Mouse (Mus musculus): ENCODE data around the gene Itpr1. TPM values are rescaled to one million over a fixed set of nuclear protein-coding genes. Genes with fewer than 3 reads are reported as not detected.

Gene Itpr1
- polyA plus RNA-seq, 1 experiment: 68.2 TPM

GRCm38 (mm10) chr6:108224361-108224760 is 11.5 kb downstream of the Itpr1 start:
- TF ChIP-seq CTCF (conservative IDR thresholded peaks at IDR 0.05; ENCODE audit: insufficient read depth, insufficient read length, low read depth, low read length) (no peak), POLR2A (IDR thresholded peaks at IDR 0.05; ENCODE audit: low read depth, low read length) (no peak)
- Histone ChIP-seq H3K4me3 (ENCODE audit: insufficient read depth, low read depth, low read length) (no peak overlapping the region), H3K27me3 (replicated peaks; ENCODE audit: control insufficient read depth, insufficient read depth, low read length) (no peaks in the 10 kb centered on the region), H3K36me3 (ENCODE audit: control insufficient read depth, insufficient read depth, low read length) (no peaks in the 10 kb centered on the region; the same call in 1 of the 2 replicates), H3K4me1 (ENCODE audit: control insufficient read depth, insufficient read depth, low read length) (peaks cover 51% of the 10 kb centered on the region), H3K27ac (ENCODE audit: insufficient read depth, low read depth, low read length) (peak overlapping the region; percentile 46)
- WGBS: 82% methylated on average over 4 of the region's 4 CpGs
- DNase-seq: no peak

- 56% methylated on average over 2 of the region's 2 CpGs for WGBS
- H3K4me3 ChIP-seq (ENCODE audit: insufficient read depth, low read depth, low read length): no peak overlapping the region
- H3K27ac ChIP-seq (ENCODE audit: insufficient read depth, low read depth, low read length): 0 out of 2 replicates have a peak overlapping the region, but pooled peaks have one; percentile 9
Observed at GRCm38 (mm10) chr6:108225027-108225426, 12.1 kb downstream of the Itpr1 start.

DNA sequence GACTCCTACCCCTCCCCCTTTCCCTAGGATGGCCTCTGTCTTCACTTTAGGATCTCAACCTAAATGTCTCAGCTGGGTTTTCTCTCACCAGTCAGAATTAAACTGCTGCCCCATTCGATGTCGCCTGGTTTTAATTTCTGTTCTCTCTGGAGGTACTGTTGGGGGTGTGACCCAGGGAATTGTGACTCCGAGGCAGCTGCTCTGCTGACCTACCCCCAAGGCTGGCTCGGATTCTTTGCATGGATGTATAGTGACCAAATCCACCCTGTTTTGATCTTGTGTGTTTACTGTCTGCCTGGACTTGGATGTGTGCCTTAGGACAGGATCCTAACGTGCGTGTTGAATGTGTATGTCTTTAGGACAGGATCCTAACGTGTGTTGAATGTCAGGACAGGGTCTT is 13.3 kb downstream of the Itpr1 start:
- DNase-seq: no peak
- peaks cover 53% of the 10 kb centered on the region for H3K4me1 ChIP-seq (ENCODE audit: control insufficient read depth, insufficient read depth, low read length)
- 58% methylated on average over 7 of the region's 7 CpGs for WGBS
- H3K27me3 ChIP-seq (replicated peaks; ENCODE audit: control insufficient read depth, insufficient read depth, low read length): no peaks in the 10 kb centered on the region
- TF ChIP-seq CTCF (conservative IDR thresholded peaks at IDR 0.05; ENCODE audit: insufficient read depth, insufficient read length, low read depth, low read length): no peak
- TF ChIP-seq POLR2A (IDR thresholded peaks at IDR 0.05; ENCODE audit: low read depth, low read length): no peak
- no peak overlapping the region for H3K27ac ChIP-seq (ENCODE audit: insufficient read depth, low read depth, low read length)
- no peak overlapping the region for H3K4me3 ChIP-seq (ENCODE audit: insufficient read depth, low read depth, low read length)
- H3K36me3 ChIP-seq (ENCODE audit: control insufficient read depth, insufficient read depth, low read length): no peaks in the 10 kb centered on the region; the same call in 1 of the 2 replicates

More at GRCm38 (mm10) chr6:108225027-108225426, 12.1 kb downstream of the Itpr1 start:
- Histone ChIP-seq H3K36me3 (ENCODE audit: control insufficient read depth, insufficient read depth, low read length) (no peaks in the 10 kb centered on the region; the same call in 1 of the 2 replicates), H3K4me1 (ENCODE audit: control insufficient read depth, insufficient read depth, low read length) (peaks cover 46% of the 10 kb centered on the region), H3K27me3 (replicated peaks; ENCODE audit: control insufficient read depth, insufficient read depth, low read length) (no peaks in the 10 kb centered on the region)
- TF ChIP-seq POLR2A (IDR thresholded peaks at IDR 0.05; ENCODE audit: low read depth, low read length) (no peak), CTCF (conservative IDR thresholded peaks at IDR 0.05; ENCODE audit: insufficient read depth, insufficient read length, low read depth, low read length) (no peak)
- DNase-seq: no peak

- WGBS: 78% methylated on average over 6 of the region's 6 CpGs
- Histone ChIP-seq H3K36me3 (ENCODE audit: control insufficient read depth, insufficient read depth, low read length) (no peaks in the 10 kb centered on the region), H3K27ac (ENCODE audit: insufficient read depth, low read depth, low read length) (peak overlapping the region; percentile 79), H3K4me3 (ENCODE audit: insufficient read depth, low read depth, low read length) (no peak overlapping the region), H3K27me3 (replicated peaks; ENCODE audit: control insufficient read depth, insufficient read depth, low read length) (no peaks in the 10 kb centered on the region), H3K4me1 (ENCODE audit: control insufficient read depth, insufficient read depth, low read length) (peaks cover 56% of the 10 kb centered on the region)
- no peak for DNase-seq
- TF ChIP-seq CTCF (conservative IDR thresholded peaks at IDR 0.05; ENCODE audit: insufficient read depth, insufficient read length, low read depth, low read length) (no peak), POLR2A (IDR thresholded peaks at IDR 0.05; ENCODE audit: low read depth, low read length) (no peak)
Observed at GRCm38 (mm10) chr6:108227461-108227860, 14.6 kb downstream of the Itpr1 start.

DNA sequence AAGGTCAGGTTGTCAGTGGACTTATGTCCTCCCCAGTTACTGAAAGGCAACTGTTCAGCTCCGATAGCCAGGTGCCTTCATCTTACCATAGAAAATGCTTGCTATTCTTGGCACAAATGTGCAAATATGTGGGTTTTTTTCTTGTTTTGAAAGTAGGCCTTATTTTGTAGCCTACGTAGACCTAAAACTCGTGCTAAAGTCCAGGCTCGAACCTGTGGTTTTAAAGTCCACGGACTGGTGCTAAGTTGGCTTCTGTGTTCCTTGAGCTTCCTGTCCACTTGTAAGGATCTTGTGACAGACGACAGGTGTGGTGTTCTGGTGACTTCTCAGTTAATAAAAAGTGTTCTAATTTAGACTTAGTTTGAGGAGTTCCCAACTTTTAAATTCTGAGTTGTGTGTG is 15.2 kb downstream of the Itpr1 start:
- Histone ChIP-seq H3K36me3 (ENCODE audit: control insufficient read depth, insufficient read depth, low read length) (no peaks in the 10 kb centered on the region), H3K4me1 (ENCODE audit: control insufficient read depth, insufficient read depth, low read length) (peaks cover 58% of the 10 kb centered on the region), H3K4me3 (ENCODE audit: insufficient read depth, low read depth, low read length) (no peak overlapping the region), H3K27me3 (replicated peaks; ENCODE audit: control insufficient read depth, insufficient read depth, low read length) (no peaks in the 10 kb centered on the region), H3K27ac (ENCODE audit: insufficient read depth, low read depth, low read length) (peak overlapping the region; percentile 79)
- DNase-seq: peak; percentile 84
- no peak for TF ChIP-seq POLR2A (IDR thresholded peaks at IDR 0.05; ENCODE audit: low read depth, low read length)
- no peak for TF ChIP-seq CTCF (conservative IDR thresholded peaks at IDR 0.05; ENCODE audit: insufficient read depth, insufficient read length, low read depth, low read length)
- 48% methylated on average over 6 of the region's 6 CpGs for WGBS

DNA sequence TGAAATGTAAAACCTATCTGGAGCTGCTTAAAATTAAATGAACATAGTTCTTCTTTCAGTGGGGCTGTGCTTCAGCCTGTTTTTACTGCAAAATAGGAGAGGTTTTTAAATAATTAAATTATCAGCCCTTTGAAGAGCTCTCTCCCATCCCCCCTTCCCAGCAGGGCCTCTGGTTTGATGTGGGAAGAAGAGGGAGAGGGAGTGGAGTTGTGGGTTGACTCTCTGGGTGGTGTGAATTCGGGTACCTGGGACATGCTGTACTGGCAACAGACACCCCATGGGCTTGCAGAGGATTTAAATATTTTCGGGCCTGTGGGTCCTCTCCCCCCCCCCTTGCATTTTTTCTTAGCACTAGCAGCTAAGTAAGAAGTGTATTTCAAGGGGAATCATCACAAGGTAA is 15.7 kb downstream of the Itpr1 start:
- TF ChIP-seq CTCF (conservative IDR thresholded peaks at IDR 0.05; ENCODE audit: insufficient read depth, insufficient read length, low read depth, low read length) (no peak), POLR2A (IDR thresholded peaks at IDR 0.05; ENCODE audit: low read depth, low read length) (no peak)
- H3K4me1 ChIP-seq (ENCODE audit: control insufficient read depth, insufficient read depth, low read length): peaks cover 59% of the 10 kb centered on the region
- no peak for DNase-seq

GRCm38 (mm10) chr6:108230608-108231007 is 17.7 kb downstream of the Itpr1 start:
- no peak overlapping the region for H3K4me3 ChIP-seq (ENCODE audit: insufficient read depth, low read depth, low read length)
- H3K27me3 ChIP-seq (replicated peaks; ENCODE audit: control insufficient read depth, insufficient read depth, low read length): no peaks in the 10 kb centered on the region
- no peaks in the 10 kb centered on the region for H3K36me3 ChIP-seq (ENCODE audit: control insufficient read depth, insufficient read depth, low read length)
- H3K4me1 ChIP-seq (ENCODE audit: control insufficient read depth, insufficient read depth, low read length): peaks cover 67% of the 10 kb centered on the region
- DNase-seq: no peak
- TF ChIP-seq CTCF (conservative IDR thresholded peaks at IDR 0.05; ENCODE audit: insufficient read depth, insufficient read length, low read depth, low read length) (no peak), POLR2A (IDR thresholded peaks at IDR 0.05; ENCODE audit: low read depth, low read length) (no peak)
- 59% methylated on average over 3 of the region's 3 CpGs for WGBS
- H3K27ac ChIP-seq (ENCODE audit: insufficient read depth, low read depth, low read length): no peak overlapping the region

More for the DNA sequence above, 15.7 kb downstream of the Itpr1 start:
- no peak overlapping the region for H3K4me3 ChIP-seq (ENCODE audit: insufficient read depth, low read depth, low read length)
- no peaks in the 10 kb centered on the region for H3K27me3 ChIP-seq (replicated peaks; ENCODE audit: control insufficient read depth, insufficient read depth, low read length)
- 30% methylated on average over 2 of the region's 2 CpGs for WGBS
- H3K36me3 ChIP-seq (ENCODE audit: control insufficient read depth, insufficient read depth, low read length): no peaks in the 10 kb centered on the region
- H3K27ac ChIP-seq (ENCODE audit: insufficient read depth, low read depth, low read length): no peak overlapping the region
